Mouse (Mus musculus) left cerebral cortex, adult 18-20 months (tissue): ENCODE data around the gene Sh3bp1. TPM values are rescaled to one million over a fixed set of nuclear protein-coding genes. Genes with fewer than 3 reads are reported as not detected.
"Not testable (repeated sequence)": the region's sequence is repeated elsewhere in the genome, so short reads cannot be mapped to it uniquely, and the experiment has no call there.

Source experiments
- DNase-seq, 2 experiments: peaks; one replicate each; pipeline ENCODE4 v3.0.0; 2021 to 2022; ENCODE audit warnings: low spot score in 2 of 2, mixed read lengths in 1 of 2
- total RNA-seq, 2 experiments: library from RNA; stranded (reverse); gene quantifications; 2 replicates each; pipeline ENCODE4 v1.2.3; 2021

Sh3bp1 gene
- total RNA-seq, 2 experiments from 2014 or later: 33.8 to 39.9 TPM

DNA sequence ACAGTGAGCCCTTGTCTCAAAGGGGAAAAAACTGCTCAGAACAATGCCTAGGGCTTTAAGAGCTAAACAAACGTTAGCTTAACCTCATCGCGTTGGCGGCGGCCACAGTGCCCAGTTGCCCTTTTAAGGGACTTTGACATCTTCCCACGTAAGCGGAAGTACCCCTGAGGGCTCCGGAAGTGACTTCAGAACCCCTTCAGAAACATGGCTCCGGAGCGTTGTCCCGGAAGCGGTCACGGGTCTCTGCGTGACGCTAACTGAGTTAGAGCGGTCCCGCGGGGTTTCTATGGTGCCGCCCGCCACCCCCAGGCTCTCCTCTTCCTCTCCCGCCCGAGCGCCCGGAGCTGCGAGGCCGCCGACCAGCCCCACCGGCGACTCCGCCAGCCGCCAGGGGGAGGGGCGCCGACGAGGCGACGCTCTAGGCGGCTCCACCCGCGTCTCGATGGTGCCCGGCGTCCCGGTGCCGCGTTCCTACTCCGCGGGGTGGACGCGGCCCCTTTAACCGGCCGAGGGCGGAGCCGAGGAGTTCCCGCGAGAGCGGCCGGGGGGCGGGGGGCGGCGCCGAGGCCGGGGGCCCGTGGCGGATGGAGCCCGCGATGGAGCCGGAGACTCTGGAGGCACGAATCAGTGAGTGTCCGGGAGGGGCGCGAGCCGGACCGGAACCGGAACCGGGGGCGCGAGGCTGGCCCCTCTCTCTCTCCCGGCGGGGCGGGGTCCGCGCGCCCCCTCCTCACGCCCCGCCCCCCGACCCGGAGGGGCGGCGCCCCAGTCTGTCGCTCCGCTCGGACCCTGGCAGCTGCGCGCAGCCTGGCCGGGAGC, 22.4 kb upstream of the Sh3bp1 start, which contains the start of gene Gga1:
TSS of gene Gga1 (plus strand) at position 200 of the 819 bp plus-strand sequence.
- peak; percentile 95 to 96 for DNase-seq

DNA sequence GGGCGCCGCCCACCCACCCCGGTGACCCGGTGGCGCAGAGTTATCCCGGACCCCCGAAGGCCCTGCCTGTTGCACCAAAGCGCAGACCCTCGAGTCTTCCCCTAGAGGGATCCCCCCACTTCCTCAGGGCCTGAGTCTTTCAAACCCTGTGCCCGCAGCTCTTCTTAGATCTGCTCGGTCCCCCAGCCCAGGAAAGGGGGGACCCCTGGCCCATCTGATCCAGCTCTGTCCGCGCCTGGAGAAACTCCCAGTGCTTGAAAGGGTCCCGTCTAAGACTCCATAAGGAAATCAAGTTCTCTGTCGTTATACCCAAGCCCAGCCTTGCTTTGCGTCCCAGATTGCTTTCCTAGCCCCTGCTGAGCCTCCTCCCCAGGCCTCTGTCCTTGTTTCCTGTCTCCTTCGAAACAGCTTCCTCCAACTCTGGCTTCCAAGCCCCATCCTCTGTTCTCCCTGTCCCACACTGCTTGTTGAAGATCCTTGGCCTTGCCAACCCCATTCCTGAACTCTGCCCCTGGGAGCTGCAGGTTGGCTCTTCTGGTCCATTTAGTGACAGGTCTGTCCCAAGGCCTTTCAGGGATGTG, 21.7 kb upstream of the Sh3bp1 start:
- no peak for DNase-seq

DNA sequence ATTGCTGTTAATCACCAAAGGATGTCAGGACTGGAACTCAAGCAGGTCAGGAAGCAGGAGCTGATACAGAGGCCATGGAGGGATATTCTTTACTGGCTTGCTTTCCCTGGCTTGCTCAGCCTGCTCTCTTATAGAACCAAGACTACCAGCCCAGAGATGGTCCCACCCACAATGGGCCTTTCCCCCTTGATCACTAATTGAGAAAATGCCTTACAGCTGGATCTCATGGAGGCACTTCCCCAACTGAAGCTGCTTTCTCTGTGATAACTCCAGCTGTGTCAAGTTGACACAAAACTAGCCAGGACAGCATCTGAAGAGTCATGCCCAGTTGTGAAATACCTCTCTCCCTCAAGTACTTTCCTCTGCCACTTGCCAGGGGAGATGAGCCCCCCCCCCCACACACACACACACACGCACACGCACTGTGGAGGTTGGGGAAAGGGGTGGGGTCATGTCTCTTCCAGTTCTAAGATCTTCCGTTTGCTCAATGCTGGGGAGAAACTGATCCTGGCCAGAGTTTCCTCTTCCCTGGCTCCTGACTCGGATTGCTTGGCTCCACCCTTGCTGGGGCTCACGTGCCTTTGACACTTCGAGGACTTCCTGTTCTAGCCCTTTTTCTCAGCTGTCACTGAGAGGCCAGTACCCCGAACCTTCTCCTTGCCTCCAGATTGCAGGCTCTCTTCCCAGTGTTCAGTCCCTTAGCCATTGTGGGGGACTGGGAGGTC, 20.6 kb upstream of the Sh3bp1 start:
- DNase-seq: not testable (repeated sequence)

DNA sequence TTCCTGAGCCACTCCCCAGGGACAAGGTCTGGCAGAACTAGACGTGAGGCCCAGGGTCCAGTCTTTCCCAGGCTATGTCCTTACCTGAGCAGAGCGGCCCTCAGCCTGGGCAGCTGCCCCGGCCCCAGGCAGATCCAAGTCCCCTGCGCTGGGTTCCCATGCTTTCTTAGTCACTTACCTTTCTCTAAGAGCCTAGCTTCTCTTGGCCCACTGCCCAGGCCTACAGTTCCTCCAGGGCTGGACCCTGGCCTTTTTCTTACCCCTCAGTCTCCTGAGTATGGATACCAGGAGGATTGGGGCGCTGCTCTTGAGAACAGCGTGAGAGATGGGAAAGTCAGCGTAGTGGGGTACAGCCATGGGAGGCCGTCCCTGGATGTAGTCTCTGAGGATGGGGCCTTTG, 19.1 kb upstream of the Sh3bp1 start:
- DNase-seq: no peak

DNA sequence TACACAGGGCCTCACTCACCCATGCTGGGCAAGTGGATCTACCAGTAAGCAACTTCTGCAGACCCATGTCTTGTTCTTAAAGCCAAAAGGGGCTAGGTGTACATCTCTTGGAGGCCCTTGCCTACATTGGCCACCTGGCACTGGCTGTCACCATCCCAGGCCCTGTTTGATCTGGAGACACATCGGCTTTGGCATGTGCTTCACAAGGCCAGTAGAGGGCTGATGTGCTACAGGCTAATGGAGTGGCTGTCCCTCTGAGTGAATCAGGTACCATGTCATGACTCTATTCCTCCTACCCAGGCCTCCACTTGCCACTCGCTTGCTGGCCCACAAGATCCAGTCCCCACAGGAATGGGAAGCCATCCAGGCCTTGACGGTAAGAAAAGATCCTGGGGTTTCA, 17.7 kb upstream of the Sh3bp1 start:
- no peak for DNase-seq

DNA sequence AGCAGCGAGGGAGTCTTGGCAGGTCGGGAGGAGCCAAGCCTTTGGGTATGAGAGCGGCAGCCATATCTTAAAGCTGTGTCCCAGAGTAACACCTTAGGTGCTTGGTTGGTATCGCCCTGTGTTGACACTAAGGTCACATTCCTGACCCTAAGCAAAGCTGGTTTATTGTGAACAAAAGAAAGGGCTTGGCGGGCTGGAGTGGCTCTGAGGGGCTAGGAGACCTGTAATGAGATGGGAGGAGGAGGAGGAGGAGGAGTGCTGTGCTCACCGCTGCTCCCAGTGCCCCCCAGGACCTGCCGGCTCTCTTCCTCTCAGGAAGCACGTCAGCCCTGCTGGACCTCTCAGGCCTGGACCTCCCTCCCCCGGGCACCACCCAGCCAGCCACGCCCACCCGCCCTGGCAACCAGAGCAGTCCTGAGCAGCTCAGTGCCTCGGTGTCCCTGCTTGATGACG, 10.1 kb upstream of the Sh3bp1 start:
- no peak for DNase-seq

DNA sequence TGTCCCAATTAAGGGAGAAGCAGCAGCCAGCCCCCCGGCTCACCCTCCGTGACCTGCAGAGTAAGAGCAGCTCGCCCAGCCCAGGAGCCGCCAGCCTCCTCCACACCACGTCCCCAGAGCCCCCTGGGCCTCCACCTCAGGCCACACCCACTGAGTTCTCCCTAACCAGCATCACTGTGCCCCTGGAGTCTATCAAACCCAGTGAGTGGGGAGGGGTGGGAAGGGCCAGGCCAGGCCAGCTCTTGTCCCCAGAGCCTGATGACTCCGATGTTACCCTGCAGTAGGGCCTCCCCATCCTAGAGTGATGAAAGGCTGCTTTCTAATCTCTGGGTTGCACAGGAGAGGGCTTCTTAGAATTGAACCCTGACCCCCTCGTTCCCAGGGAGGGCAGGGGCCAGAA, 7.1 kb upstream of the Sh3bp1 start:
- DNase-seq: no peak

DNA sequence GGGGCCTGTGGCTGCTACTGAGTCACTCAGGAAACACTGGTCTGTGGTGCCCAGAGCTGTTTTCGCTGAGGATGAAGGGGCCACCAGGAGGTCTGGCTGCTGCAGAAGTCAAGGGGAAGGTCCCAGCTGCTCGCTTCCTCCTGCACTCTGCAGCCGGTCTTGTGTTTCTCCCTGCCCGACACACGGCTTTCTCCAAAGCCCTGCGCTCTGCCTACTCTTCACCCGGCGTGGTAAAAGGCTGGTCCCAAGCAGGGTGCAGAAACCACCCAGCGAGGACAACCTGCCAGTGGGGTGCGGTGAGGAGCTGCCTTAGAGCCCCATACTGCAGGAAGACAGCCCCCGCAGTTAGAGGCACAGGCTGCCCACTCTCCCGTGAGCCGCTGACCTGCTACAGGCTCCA, 4.8 kb upstream of the Sh3bp1 start:
- no peak for DNase-seq

DNA sequence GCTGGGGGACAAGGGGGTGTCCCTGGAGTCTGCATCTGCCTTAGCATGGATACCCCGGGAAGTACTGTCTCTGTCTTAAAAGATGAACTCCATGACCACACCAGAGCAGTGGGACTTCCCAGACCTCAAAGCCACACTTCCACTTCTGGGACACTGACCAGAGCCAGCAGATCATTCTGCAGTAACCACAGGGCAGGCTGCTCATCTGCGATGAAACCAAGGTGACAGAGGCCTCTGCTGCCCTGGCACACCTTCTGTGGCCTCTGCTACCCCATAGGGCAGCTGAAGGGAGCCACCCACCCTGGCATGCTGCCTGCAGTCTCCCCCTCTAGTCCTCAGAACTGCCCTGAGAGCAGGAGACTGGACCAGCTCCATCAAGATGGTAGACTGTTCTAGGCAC, 3.8 kb upstream of the Sh3bp1 start:
- DNase-seq: no peak

DNA sequence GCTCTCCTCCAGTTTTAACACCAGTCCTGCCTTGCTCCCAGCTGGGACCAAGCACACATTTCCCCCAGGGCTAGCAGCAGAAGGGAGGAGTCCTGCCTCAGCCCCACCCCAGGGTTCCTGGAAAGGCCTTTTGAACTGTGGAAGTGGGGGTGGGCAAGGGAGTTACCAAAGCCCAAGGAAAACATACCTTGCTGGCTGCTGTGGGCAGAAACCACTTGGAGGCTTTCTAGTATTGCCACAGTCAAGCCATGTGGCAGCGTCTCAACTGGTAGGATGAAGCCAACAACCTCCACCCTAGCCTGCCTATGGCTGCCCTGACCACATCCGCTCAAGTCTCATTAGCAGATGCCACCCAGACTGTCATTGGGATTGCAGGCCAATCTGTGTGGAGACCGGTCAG, 3.4 kb upstream of the Sh3bp1 start:
- no peak for DNase-seq

DNA sequence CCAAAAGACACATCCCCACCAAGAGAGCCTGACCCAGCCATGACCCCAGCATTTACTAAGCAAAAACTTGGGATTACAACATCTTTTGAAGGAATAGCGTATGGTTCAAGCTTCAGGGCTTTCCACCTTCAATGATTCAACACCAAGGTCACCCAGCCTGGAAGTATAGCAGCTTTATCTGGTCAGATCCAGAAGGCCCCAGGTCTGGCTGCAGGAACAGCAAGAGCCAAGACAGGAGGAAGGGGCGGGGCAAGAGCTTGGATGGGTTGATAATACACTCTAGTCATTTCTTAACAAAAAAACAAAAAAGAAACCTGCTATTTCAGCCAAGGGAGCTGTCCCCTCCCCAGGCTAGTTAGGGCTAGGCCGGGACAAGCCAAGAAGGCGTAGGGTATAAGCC, 2.1 kb upstream of the Sh3bp1 start:
- DNase-seq: no peak

DNA sequence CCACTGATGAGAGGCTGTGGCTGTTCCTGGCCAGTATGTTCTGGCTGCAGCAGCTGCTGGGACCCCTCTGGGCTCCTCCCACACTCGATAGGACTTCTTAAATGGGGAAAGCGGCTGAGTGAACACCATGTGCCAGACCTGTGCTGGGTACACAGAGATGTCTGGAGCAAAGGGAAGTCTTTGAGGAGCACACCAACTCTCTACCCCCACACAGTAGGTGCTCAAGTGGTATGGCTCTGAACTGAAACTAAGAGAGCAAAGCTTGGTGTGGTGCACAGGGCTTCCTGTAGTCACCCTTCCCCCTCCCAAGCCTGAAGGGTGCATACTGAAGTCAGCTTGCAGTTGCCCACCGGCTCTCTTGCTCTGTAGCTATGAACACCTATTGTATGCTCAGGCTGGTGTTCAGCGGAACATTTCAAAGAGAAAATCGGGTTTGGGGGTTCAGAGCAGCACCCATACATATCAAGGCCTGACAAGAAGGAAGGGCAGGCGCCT, 1.0 kb upstream of the Sh3bp1 start:
- no peak for DNase-seq

DNA sequence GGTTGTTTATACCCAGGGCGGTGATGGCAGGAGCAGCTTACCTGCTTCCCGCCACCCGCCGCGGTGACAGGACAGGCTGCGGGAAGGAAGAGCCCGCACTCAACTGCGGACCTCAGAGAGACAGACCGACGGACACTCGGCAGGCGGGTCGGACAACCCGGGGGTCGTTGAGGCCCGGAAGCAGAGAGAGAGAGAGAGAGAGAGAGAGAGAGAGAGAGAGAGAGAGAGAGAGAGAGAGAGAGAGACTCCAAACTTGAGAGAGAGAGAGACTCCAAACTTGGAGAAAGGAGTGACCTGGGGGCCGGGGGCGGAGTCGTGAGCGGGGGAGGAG, 194 bp upstream of the Sh3bp1 start, which contains the start of gene Gm49510:
TSS of gene Gm49510 (plus strand) at position 259 of the 331 bp plus-strand sequence.
- DNase-seq: no peak

DNA sequence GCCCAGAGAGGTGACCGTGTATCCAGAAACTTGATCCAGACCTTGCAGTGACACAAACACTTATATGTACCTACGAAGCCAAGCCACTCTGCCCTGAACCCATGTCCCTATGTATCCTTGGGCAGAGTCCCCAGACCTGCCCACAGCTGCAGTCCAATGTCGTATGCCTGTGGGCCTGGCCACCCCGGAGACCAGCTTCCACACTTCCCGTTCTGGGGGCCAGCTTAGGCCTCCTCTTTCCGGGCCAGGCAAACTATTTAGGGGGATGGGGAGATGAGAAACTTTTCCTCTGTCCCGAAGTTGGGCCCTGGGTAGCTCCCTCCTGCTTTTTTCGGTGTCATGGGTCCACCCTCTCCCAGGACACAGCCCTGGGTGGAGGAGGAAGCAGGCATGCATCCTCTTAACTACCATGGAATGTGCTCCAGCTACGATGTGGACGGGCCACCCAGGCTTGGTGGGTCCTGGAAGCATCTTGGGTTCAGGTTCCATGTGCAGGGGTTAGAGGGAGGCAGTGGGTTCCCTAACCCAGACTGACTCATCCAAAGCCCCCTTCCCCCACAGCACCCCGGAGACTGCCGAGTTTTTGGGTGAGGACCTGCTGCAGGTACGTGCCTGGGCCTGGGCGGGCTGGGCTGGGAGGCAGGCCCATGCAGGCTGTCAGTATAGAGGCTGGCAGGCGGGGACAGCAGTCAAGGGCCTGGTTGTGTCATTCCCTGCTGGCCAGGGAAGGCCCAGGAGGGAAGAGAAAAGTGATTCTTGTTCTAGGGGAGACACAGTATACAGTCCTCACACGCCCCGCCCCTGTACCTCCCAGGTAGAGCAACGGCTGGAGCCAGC, 1.2 kb downstream of the Sh3bp1 start:
- no peak for DNase-seq

DNA sequence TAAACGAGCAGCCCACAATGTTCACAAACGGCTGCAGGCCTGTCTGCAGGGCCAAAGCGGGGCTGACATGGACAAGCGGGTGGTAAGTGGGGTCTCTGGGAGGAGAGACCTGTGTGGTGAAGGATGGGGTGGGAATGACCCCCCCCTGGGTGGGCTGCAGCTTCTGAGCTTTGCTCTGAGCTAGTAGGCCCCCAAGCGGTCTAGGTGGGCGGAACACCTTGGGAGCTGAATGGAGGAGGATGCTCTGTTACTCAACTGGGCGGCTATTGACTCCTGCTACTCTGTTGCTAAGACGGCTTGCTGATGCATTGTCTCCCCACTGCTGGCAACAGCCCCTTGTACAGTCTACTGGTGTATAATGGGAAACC, 1.8 kb downstream of the Sh3bp1 start:
- DNase-seq: no peak

DNA sequence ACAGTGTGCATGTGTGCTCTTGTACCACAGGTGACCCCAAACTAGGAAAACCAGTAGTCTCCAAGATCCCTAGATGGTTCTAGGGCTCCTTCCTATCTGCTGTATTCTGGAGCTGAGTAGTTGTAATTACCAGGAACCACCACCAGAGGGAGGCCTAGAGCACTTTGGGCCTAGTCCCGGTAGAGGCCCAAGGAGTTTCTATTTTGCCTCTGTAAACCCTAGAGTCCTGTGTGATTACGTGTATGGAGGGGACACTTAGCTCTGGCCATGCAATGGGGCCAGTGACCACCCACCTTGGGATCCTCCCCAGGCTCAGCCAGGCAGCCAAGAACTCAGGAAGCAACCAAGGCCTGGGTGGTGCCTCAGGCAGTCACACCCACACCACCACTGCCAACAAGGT, 3.7 kb downstream of the Sh3bp1 start:
- peak; percentile 77 to 91 for DNase-seq

DNA sequence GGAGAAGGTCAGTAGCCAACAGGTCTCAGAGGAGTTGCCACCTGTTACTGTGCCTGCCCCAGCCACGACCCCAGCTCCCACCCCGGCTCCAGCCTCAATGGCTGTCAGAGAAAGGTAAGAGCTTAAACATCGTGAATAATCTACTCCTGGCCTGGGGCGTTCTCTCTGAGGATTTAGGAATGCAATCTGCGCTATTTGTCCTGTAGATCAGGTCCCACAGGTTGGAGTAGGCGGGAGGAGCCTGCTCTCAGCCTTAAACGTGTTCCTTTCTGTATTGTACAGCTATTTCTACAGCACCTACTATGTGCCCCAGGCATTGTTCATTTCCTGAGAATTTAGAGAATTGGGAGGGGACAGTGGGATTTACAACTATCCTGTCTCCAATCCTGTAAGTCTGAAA, 8.8 kb downstream of the Sh3bp1 start:
- no peak for DNase-seq

DNA sequence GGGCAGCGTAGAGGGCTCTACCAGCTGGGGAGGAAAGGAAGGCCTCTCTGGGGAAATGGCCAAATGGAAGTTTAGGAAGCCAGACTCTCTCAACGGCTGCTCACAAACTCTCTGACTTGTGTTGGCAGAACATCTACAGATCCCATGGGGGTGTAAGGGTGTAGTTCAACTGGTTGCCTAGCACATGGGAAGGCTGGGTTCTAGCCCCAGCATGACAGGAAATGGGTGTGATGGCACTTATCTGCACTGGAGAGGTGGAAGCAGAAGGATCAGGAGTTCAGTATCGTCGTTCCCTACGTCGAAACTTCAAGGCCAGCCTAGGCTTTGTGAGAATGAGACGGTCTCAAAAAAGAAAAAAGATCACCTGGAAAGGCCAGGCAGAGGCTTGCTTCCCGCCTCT, 9.4 kb downstream of the Sh3bp1 start:
- DNase-seq: no peak

DNA sequence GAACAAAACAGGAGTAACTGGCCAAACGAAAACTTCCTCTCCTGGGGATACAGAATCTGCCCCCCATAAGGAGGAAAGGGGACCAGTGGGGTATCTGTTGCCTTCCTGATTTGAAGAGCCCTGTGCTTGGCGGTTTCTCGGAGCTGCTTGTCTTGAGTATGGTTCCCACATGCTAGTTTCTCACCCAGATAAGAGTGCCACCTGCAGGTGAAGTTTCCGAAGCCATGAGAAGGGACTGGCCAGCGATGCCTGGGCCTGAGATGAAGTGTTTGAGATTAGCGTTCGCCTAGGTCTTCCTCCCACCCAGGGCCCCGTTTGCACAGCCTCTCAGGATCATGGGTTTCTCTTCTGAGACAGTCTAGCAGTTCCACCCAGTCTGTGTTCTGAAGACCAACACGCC, 12.5 kb downstream of the Sh3bp1 start:
- DNase-seq: no peak

DNA sequence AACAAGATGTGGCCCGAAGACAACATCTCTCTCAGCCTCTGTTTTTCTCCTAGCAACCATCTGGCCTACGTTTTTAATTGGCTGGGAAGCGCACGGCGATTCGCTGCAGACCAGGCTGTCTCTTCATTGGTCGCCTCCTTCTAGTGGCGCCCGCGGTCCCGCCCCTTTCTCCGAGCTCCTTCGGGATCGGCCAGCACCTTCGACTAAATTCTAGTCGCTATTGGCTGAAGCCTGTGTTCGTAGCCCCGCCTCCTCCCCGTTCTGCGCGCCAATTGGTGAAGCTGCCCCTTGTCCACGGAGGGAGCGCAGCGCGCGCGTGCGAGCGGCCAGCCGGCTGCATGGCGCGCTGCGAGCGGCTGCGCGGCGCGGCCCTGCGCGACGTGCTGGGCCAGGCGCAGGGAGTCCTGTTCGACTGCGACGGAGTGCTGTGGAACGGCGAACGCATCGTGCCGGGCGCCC, 14.1 kb downstream of the Sh3bp1 start, which contains the start of gene Pdxp:
TSS of gene Pdxp (plus strand) at position 288 of the 459 bp plus-strand sequence.
- DNase-seq: peak; percentile 94 to 98
